Mouse (Mus musculus) neutrophil, adult 65 days (primary cell): ENCODE results near the gene Serpinb7. TPM values are rescaled to one million over a fixed set of nuclear protein-coding genes. Genes with fewer than 3 reads are reported as not detected.

ENCODE experiments used
- total RNA-seq: library from RNA; stranded (reverse); gene quantifications from 2 replicates; pipeline ENCODE4 v1.2.4, GENCODE M21; 2023

Serpinb7 gene
- total RNA-seq = not detected in 2 replicates

GRCm38 (mm10) chr1:107399355-107399754, at the start of gene Serpinb7:
Gene Serpinb7, plus strand, starts transcription at chr1:107399655.

GRCm38 (mm10) chr1:107360898-107361297, 38.6 kb upstream of the Serpinb7 start, which contains the start of gene Serpinb11:
Gene Serpinb11, plus strand, starts transcription at chr1:107361198.

Other genes with a start within 250 kb of the Serpinb7 start
- not detected in 2 replicates for gene Serpinb3b, start 121.3 kb upstream of the Serpinb7 start, total RNA-seq
- gene Serpinb3c, start 121.3 kb upstream of the Serpinb7 start, total RNA-seq = not detected in 2 replicates
- gene Serpinb11, start 38.5 kb upstream of the Serpinb7 start, total RNA-seq = not detected in 2 replicates
- 7.0 and 9.0 TPM in 2 replicates for gene Serpinb2, start 111.8 kb downstream of the Serpinb7 start, total RNA-seq
- 5.2 TPM in 2 replicates for gene Serpinb8, start 190.4 kb downstream of the Serpinb7 start, total RNA-seq